Mouse (Mus musculus): ENCODE results near the gene Ralgapa1. TPM values are rescaled to one million over a fixed set of nuclear protein-coding genes. Genes with fewer than 3 reads are reported as not detected.
"Not testable (repeated sequence)": the region's sequence is repeated elsewhere in the genome, so short reads cannot be mapped to it uniquely, and the experiment has no call there.

Ralgapa1 gene
- total RNA-seq, 2 experiments from 2014 or later = 56.1 to 64.5 TPM

DNA sequence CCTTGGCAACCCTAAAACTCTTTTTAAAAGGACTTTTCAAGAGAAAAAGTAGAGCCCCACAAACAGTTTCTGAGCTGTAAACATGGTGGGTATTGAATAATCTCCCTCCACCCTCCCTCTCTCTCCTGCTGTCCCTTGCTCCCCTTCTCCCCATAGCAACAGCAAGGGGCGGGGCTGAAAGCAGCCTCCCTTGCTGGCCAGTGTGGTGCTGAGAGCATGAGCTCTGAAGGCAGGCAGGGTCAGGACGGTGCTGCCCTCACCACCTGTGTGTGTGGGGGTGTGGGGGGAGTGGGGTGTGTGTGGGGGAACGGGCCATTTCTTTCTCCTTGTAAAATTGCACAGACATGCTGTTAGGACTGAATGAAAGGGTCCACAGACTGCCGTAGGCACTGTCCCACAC lies 213.1 kb downstream of the Ralgapa1 start:
- no peak for DNase-seq (ENCODE audit: low spot score)
- intact Hi-C loops (cut with DNase I) = no loop called here

DNA sequence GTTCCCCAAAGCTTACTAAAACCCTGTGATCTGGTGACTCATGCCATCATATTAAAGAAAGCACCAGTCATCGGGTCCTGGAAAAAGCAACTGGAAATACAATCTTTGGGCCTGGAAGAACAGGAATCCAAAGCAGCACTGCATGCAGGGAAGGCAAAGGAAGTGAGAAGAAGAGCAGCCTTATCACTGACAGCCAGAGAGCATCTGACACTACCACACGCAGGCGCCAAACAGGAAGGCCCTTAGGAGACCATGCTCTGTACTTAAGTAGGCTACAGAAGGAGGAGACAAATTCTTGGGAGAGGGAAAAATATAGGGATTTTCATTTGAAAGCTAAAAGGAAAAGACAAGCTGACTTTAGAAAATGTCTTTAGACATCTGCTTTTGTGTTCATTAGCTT lies 216.6 kb downstream of the Ralgapa1 start:
- intact Hi-C loops (cut with DNase I) = no loop called here
- no peak for DNase-seq (ENCODE audit: low spot score)

DNA sequence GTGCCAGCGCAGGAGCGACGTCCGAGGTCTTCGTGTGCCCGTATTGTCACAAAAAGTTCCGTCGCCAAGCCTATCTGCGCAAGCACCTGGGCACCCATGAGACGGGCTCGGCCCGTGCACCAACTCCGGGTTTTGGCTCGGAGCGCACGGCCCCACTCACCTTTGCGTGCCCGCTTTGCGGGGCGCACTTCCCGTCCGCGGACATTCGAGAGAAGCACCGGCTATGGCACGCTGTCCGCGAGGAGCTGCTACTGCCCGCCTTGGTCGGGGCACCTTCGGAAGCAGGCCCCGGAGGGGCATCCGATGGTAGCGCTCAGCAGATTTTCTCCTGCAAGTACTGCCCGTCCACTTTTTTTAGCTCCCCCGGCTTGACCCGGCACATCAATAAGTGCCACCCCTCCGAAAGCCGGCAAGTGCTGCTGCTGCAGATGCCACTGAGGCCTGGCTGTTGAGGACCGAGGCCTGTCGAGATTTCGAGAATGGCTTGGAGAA lies 220.4 kb downstream of the Ralgapa1 start:
- intact Hi-C loops (cut with DNase I) = no loop called here
- DNase-seq (ENCODE audit: low spot score) = no peak

DNA sequence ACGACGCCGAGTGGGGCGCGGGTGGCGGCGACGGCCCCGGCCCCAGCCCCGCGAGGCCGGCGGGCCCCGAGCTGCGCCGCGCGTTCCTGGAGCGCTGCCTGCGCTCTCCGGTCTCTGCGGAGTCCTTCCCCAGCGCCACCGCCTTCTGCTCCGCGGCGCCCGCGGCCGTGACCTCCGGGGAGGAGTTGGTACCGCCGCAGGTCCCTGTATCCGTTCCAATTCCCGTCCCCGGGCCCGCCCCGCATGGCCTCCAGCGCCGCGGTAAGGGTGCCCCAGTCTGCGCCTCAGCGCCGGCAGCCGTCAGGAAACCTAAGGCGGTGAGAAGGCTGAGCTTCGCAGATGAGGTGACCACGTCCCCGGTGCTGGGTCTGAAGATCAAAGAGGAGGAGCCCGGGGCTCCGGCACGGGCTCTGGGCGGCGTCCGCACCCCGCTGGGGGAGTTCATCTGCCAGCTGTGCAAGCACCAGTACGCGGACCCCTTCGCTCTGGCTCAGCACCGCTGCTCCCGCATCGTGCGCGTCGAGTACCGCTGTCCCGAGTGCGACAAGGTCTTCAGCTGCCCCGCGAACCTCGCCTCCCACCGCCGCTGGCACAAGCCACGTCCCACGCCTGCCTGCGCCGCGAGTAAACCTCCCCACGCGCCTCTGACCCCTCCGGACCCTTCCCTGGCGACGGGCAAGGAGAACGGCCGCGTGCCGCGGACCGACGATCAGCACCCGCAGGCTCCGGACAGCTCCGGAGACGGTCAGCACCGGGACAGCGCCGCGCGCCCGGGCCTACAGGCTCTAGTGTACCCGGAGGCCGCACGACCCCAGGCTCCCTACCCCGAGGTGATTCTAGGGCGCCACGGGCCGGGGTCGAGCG lies 221.1 kb downstream of the Ralgapa1 start:
- intact Hi-C loops (cut with DNase I) = no loop called here
- DNase-seq (ENCODE audit: low spot score) = no peak

DNA sequence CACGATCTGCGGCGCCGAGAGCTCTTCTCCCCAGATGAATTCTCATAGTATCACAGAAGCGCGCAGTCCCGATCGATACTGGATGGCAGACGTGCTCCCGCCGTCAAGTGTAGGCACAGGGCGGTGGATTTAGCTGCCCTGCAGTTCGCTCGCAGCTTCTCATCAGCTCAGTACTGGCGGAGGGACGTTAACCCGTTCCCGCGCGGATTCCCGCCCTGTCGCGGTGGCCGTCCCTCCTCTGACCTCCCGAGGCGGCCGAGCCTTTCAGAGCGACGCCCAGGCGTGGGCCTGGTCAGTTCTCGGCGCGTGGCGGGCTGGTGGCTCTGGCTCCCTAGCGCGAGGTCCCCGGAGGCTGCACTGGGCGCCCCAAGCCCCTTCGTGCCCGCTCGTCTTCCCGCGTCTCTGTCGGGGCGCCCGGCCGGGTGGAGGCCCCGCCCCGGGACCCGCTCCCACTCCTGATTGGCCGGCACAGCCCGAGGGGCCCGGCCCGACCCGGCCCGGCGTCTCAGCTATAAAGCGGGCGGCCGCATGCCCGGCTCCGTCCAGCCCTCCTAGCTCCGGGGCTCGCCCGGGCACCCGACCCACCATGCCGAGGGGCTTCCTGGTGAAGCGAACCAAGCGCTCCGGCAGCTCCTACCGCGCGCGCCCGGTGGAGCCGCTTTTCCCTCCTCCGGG lies 221.9 kb downstream of the Ralgapa1 start, which contains the start of gene Insm2:
Gene Insm2 (plus strand): TSS at position 541 of the 675 bp plus-strand sequence.
- intact Hi-C loops (cut with DNase I) = no loop called here

DNA sequence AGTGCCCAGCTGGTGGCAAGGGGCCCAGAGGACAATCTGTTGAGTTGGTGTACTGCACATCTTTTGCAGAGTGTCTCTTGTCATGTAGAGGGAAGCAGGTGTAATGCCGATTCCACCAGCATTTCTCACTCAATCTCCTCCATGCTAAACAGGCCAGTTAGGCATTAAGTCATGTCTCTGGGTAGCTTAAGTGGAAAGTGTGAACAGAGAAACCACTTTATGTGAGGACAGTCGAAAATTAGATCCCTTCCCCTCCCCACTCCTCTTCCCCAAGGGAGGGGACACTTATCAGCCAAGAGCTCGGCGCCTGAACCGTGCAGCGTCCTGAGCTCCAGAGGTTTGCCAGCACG lies 222.5 kb downstream of the Ralgapa1 start:
- DNase-seq (ENCODE audit: low spot score) = no peak
- intact Hi-C loops (cut with DNase I) = no loop called here

More for the DNA sequence above, 221.9 kb downstream of the Ralgapa1 start, which contains the start of gene Insm2:
- DNase-seq (ENCODE audit: low spot score) = no peak

DNA sequence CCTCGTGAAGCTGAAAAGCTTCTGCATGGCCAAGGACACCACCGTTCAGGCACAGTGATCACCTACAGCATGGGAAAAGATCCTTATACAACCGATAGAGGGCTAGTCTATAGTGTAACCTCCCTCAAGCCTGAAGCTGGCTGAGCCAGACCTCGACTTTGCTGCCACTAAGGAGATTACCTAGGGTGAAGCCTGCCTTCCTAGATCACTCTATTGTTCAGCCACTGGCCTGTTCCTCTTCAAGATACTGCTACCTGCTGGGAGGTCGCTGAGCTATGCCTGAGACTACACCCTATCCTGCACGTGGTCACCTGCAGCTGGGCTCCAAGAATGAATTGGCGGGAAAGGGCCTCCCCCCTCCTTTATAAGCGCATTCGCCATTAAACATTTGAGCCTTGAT lies 234.0 kb downstream of the Ralgapa1 start:
- DNase-seq (ENCODE audit: low spot score); intact Hi-C loops (cut with DNase I): not testable (repeated sequence)

DNA sequence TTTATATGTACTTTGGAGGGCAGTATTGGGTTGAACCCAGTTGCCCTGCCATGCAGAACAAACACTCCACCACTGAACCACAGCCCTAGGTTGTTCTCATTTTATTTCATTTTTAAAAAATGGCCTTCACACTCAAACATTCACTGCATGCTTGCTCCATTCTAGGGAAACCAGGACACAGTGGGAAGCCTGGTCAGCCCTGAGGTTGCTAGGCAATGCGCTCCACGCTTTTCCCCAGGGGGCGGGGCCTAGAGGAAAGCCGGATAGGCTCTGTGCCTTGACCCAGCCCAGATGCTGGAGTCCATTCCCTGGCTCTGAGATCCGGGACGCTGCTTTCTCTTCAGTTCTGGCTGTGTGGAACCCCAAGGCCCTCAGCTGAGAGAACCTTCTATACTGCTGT lies 247.2 kb downstream of the Ralgapa1 start:
- no peak for DNase-seq (ENCODE audit: low spot score)

DNA sequence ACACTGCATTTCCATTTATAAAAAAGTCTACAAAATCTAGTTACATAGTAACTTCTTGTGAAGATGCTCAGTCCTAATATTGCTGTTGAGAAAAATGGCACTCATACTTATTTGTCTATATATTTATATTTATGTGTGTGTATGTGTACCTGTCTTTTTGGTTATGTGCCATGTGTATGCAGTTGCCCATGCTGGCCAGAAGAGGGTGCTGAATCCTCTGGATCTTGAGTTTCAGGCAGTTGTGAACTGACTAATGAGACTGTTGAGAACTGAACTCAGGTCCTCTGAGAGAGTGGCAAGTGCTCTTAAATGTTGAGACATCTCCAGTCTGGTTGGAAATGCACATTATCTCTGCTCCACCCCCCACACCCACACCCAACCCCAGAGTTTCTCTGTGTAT lies 247.9 kb downstream of the Ralgapa1 start:
- DNase-seq (ENCODE audit: low spot score) = no peak
- intact Hi-C loops (cut with DNase I) = no loop called here

More for the DNA sequence above, 247.2 kb downstream of the Ralgapa1 start:
- intact Hi-C loops (cut with DNase I) = no loop called here

DNA sequence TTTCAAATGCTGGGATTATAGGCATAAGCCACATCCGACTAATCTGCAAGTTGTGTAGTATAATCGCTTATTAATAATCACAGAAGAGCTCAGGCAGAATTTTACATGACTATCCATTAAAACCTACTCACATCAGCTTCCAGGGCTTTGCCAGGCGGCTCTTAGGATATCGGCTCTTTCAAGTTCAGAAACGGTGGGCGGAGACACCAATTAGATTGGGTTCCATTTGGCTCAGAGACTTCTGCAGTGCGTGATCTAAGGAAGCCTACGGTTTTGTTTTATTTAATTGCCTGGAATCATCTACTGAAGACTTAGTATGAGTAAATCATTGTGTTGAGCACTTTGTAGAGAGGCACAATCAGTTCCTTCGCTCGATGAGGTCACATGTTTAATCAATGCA lies 249.3 kb downstream of the Ralgapa1 start:
- intact Hi-C loops (cut with DNase I) = no loop called here
- no peak for DNase-seq (ENCODE audit: low spot score)

DNA sequence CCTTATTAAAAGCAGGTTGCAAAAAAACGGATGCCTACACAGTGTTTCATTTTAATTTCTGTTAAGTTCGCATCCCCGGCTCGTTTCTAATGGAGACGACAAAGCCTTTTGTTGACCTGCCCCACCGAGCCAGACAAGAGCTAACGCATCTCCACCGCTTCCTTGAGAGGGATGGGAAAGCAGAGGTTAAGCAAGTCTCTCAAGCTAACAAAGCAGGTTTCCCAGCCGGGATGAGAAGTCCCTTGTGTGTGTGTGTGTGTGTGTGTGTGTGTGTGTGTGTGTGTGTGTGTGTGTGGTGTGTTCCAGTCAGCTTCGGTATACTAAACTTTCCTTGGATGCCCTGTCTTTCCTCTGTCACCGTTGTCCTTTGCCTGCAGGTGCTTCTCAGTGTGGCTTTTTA lies 249.8 kb downstream of the Ralgapa1 start:
- intact Hi-C loops (cut with DNase I) = no loop called here
- no peak for DNase-seq (ENCODE audit: low spot score)

DNA sequence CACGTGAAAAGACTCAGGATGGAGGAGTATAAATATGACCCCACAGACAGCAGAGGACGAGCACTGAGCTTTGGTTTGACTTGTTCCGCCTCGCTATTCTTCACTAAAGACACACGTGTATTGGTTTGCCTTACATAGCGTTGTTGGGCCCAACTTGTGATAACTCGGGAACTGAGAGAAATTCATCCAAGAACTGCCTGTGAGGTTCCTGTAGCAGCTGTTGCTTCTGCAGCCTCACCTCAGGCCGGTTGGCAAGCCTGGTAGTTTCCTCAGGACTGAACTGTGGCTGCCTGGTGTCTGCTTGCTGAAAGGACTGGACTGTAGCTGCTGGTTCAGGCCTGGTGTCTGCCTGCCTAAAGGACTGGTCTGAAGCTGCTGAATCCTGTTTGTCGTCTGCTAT lies 250.3 kb downstream of the Ralgapa1 start:
- intact Hi-C loops (cut with DNase I) = no loop called here
- DNase-seq (ENCODE audit: low spot score) = no peak

DNA sequence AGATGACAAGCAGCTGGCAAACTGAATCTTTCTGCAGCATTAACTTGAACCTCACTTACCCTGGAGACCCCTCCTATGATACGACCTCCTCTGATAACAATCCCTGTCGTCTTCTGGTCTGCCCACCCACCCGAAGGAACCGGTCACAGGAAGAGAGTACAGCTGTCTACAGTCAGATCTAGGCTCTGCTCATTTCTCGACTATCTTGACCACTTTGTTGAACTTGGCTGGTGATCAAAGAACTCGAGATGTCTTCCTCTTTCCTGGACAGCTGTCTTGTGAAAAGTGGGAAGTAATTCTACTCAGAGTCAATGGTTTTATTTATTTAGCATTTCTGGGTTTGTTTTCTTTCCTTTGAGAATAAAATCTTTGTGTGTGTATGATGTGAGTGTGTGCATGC lies 251.3 kb downstream of the Ralgapa1 start:
- no peak for DNase-seq (ENCODE audit: low spot score)

DNA sequence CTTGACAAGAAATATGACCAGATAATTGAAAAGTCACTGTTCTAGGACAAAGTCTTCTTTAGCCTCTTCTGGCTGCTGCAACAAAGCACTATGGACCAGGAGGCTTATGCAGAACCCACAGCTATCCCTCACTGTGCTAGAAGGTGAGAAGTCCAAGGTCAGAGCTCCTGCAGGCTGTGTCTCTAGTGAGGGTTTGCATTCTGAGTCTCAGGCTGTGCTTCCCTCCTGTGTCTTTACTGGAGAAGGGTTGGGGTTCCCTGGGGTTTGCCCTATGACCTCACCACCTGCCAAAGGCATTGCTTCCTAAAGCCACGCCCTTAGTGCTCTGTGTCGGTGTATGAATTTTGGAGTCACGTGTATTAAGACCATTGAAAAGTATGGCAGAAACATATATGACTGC lies 252.5 kb downstream of the Ralgapa1 start:
- intact Hi-C loops (cut with DNase I) = no loop called here
- DNase-seq (ENCODE audit: low spot score) = no peak

More for the DNA sequence above, 251.3 kb downstream of the Ralgapa1 start:
- intact Hi-C loops (cut with DNase I) = no loop called here

DNA sequence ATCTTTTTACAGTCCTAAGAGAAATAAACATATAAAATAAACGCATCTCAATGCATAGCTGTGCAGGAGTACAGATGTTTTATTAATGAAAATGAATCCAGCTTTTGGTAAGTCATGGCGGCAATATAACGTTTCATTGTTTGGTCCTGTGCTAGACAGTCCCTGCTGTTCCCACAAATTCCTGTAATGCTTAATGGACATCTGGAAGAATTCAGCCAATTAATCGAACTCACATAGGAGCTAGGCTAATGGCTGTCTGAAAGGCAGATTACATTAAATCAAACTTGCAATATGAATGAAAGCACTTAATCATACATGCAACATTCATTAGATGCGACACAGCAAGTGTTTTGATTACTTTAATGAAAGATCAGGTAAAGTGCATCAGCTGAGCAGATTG lies 254.1 kb downstream of the Ralgapa1 start:
- intact Hi-C loops (cut with DNase I) = no loop called here
- no peak for DNase-seq (ENCODE audit: low spot score)

DNA sequence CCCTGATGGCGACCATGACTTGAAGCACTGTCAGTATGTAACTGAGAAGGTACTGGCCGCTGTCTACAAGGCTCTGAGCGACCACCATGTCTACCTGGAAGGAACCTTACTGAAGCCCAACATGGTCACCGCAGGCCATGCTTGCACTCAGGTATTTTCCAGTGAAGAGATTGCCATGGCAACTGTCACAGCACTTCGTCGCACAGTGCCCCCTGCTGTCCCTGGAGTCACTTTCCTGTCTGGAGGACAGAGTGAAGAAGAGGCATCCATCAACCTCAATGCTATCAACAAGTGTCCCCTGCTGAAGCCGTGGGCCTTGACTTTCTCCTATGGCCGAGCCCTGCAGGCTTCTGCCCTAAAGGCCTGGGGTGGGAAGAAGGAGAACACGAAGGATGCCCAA lies 255.1 kb downstream of the Ralgapa1 start:
- intact Hi-C loops (cut with DNase I) = no loop called here
- DNase-seq (ENCODE audit: low spot score) = no peak

DNA sequence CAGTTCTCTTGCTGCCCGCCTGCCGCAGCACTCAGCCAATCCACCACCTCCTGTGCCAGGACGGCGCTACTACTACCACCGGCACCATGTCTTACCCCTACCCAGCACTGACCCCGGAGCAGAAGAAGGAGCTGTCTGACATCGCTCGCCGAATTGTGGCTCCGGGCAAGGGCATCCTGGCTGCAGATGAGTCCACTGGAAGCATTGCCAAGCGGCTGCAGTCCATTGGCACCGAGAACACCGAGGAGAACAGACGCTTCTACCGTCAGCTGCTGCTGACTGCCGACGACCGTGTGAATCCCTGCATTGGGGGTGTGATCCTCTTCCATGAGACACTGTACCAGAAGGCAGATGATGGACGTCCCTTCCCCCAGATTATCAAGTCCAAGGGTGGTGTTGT lies 255.8 kb downstream of the Ralgapa1 start, which contains the start of gene Aldoart2:
Gene Aldoart2 (plus strand): TSS at position 34 of the 400 bp plus-strand sequence.
- intact Hi-C loops (cut with DNase I) = no loop called here
- DNase-seq (ENCODE audit: low spot score) = no peak

DNA sequence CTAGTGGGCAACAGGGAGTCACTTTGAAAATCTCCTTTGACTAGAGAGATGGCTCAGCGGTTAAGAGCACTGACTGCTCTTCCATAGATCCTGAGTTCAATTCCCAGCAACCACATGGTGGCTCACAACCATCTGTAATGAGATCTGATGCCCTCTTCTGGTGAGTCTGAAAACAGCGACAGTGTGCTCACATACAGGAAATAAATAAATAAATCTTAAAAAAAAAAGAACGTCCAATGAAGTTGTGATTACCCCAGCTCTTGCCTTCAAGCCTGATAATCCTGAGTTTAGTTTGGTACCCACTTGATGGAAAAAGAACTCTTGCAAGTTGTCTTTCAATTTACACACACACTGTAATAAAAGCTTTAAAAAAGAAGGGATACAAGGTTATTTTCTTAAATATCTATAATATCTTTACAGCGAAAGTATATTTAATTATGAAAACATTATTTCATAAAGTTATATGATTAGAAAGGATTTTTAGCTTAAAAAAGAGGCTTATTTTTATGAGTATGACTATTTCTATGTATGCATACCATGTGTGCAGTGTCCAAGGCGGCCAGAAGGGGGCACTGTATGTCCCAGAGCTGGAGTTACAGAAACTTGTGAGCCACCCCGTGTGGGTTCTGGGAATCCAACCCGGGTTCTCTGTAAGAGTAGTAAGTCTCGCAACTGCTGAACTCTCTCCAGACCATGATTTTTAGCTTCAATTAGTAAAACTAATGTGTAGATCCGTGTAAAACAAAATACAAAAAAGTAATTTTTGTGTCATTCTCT lies 256.6 kb downstream of the Ralgapa1 start:
- intact Hi-C loops (cut with DNase I) = no loop called here
- no peak for DNase-seq (ENCODE audit: low spot score)

DNA sequence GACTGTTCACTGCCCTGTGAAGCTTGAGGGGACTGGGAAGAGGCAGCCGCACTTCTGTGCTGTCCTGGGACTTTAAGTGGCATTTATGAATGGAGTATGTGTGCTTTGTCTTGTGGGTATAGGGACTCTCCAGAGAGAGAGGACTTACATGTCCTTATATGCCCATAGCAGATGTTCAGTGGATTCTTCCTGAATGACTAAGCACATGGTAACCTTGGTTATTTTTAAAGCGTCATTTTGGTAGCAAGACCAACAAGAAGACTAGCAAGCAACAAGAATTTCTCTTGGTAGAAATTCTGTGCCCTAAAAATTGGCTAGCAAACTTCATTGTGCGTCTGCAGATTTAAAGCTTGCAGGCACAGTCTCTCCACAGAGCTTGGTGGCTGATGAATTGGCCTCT lies 257.2 kb downstream of the Ralgapa1 start:
- intact Hi-C loops (cut with DNase I) = no loop called here
- DNase-seq (ENCODE audit: low spot score) = no peak

DNA sequence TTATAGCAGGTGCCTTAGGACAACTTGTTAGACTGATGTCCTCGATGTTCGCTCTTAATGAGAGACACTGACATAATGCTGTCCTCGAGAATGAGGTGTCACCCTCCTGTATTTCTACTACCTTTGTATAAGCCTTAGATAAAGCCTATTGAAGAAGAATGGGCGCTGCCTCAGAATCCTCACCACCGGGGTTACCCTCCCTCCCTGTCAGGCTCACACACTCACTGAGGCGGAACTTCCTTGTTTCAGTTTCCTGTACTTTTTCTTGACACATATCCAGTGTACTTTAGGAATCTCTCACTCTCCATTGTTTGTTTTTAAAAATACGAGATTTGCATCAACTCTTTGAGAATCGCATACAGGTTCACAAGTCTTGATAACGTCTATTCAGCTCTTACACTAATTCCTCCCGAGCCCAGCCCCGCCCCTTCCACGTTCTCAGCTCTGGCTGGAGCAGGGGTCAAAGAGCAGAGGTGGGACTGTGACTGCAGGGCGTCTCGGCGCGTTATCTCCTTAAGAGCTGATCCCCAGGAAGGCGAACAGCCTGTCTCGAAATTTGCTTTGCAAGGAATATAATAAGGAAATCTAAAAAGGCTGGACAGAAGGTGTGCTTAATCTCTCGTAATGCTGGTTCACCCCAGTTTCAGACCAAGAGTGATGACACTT lies 260.8 kb downstream of the Ralgapa1 start:
- intact Hi-C loops (cut with DNase I) = no loop called here
- no peak for DNase-seq (ENCODE audit: low spot score)
